Mouse (Mus musculus) heart, embryonic 14.5 days (tissue): Measurements from ENCODE around the gene Acsm2. TPM values are rescaled to one million over a fixed set of nuclear protein-coding genes. Genes with fewer than 3 reads are reported as not detected.

Source experiments
- ATAC-seq: fragments of 200-750 bp; cut with Nextera tagmentation; 2 replicates; pipeline ENCODE4 v1.8.0; 2017; ENCODE audit warnings: low read depth, moderate TSS enrichment; ENCODE audit not compliant: insufficient number of reproducible peaks, insufficient read depth, low FRiP score
- H3K27ac ChIP-seq, 2 experiments: fragments of 200-500 bp in 1 of 2; fragments of 300-500 bp in 1 of 2; sonication (generic) in 1 of 2; replicated peaks in 1 of 2; 2 replicates each; pipeline ENCODE4 v1.5.1; 2012 to 2014; ENCODE audit warnings: low read depth in 2 of 2, low read length in 2 of 2, control low read depth in 1 of 2, mild to moderate bottlenecking in 1 of 2, mixed read lengths in 1 of 2; ENCODE audit not compliant: control insufficient read depth in 1 of 2, insufficient read depth in 1 of 2
- H3K27me3 ChIP-seq: fragments of 300-500 bp; sonication (generic); 2 replicates; pipeline ENCODE4 v1.6.1; 2014; ENCODE audit warnings: mild to moderate bottlenecking, low read length, control low read depth; ENCODE audit not compliant: control insufficient read depth, insufficient read depth
- H3K36me3 ChIP-seq: fragments of 300-500 bp; sonication (generic); 2 replicates; pipeline ENCODE4 v1.6.1; 2014; ENCODE audit warnings: mild to moderate bottlenecking, control low read depth, low read length, mixed read lengths; ENCODE audit not compliant: control insufficient read depth, insufficient read depth
- H3K4me1 ChIP-seq, 2 experiments: fragments of 200-500 bp in 1 of 2; fragments of 300-500 bp in 1 of 2; sonication (generic) in 1 of 2; 2 replicates each; pipeline ENCODE4 v1.6.1; 2012 to 2014; ENCODE audit warnings: low read length in 2 of 2, control low read depth in 1 of 2, mixed read lengths in 1 of 2; ENCODE audit not compliant: control insufficient read depth in 2 of 2, insufficient read depth in 2 of 2
- H3K4me2 ChIP-seq: fragments of 300-500 bp; sonication (generic); 2 replicates; pipeline ENCODE4 v1.6.1; 2014; ENCODE audit warnings: mild to moderate bottlenecking, low read length
- H3K4me3 ChIP-seq, 2 experiments: fragments of 200-500 bp in 1 of 2; fragments of 300-500 bp in 1 of 2; sonication (generic) in 1 of 2; 2 replicates each; pipeline ENCODE4 v1.5.1; 2012 to 2014; ENCODE audit warnings: low read length in 2 of 2, mild to moderate bottlenecking in 2 of 2, control low read depth in 1 of 2, low read depth in 1 of 2, moderate library complexity in 1 of 2; ENCODE audit not compliant: control insufficient read depth in 1 of 2, insufficient read depth in 1 of 2
- H3K9ac ChIP-seq: fragments of 300-500 bp; sonication (generic); 2 replicates; pipeline ENCODE4 v1.6.1; 2014; ENCODE audit warnings: mild to moderate bottlenecking, low read length
- H3K9me3 ChIP-seq: fragments of 300-500 bp; sonication (generic); 2 replicates; pipeline ENCODE4 v1.6.1; 2016; ENCODE audit warnings: low read length, control low read depth; ENCODE audit not compliant: control insufficient read depth
- WGBS: fragments of 180-500 bp; shearing (Covaris S2); extraction: QIAGEN DNeasy Blood & Tissue Kit; methylation state at CpG from one replicate; pipeline ENCODE4 v1.1.7; 2014; 5-methylcytosine and 5-hydroxymethylcytosine counted together
- polyA plus RNA-seq: library from polyadenylated mRNA; unstranded; fragments of >200 nt; fragmentation: Nextera tagmentation; extraction: Ambion mirVana; gene quantifications from 2 replicates; pipeline ENCODE4 v1.2.1, GENCODE M21; 2014

The Acsm2 gene
- polyA plus RNA-seq, 1 experiment from 2014 or later = not detected

GRCm38 (mm10) chr7:119532924-119533323, 21.2 kb upstream of the Acsm2 start:
- Histone ChIP-seq H3K36me3 (no peaks in the 10 kb centered on the region), H3K27me3 (no peaks in the 10 kb centered on the region), H3K27ac (no peak overlapping the region), H3K9me3 (no peaks in the 10 kb centered on the region), H3K9ac (no peak overlapping the region), H3K4me1 (no peaks in the 10 kb centered on the region), H3K4me2 (no peak overlapping the region), H3K4me3 (no peak overlapping the region)
- 36% methylated on average over 1 of the region's 1 CpGs for WGBS
- ATAC-seq = no peak

GRCm38 (mm10) chr7:119534389-119534788, 19.8 kb upstream of the Acsm2 start:
- Histone ChIP-seq H3K9ac (no peak overlapping the region), H3K36me3 (no peaks in the 10 kb centered on the region), H3K27ac (no peak overlapping the region), H3K4me2 (no peak overlapping the region), H3K4me1 (no peaks in the 10 kb centered on the region), H3K4me3 (no peak overlapping the region), H3K27me3 (no peaks in the 10 kb centered on the region), H3K9me3 (no peaks in the 10 kb centered on the region)
- ATAC-seq = no peak
- WGBS = 59% methylated on average over 2 of the region's 2 CpGs

- H3K4me3 ChIP-seq = no peak overlapping the region
- 65% methylated on average over 2 of the region's 2 CpGs for WGBS
- H3K9ac ChIP-seq = no peak overlapping the region
- no peak overlapping the region for H3K27ac ChIP-seq
- H3K27me3 ChIP-seq = no peaks in the 10 kb centered on the region
- H3K9me3 ChIP-seq = no peaks in the 10 kb centered on the region
- no peaks in the 10 kb centered on the region for H3K4me1 ChIP-seq
- no peaks in the 10 kb centered on the region for H3K36me3 ChIP-seq
- no peak for ATAC-seq
- H3K4me2 ChIP-seq = no peak overlapping the region
Measured at GRCm38 (mm10) chr7:119542445-119542844, 11.7 kb upstream of the Acsm2 start.

- H3K36me3 ChIP-seq = no peaks in the 10 kb centered on the region
- H3K27me3 ChIP-seq = no peaks in the 10 kb centered on the region
- no peak for ATAC-seq
- no peak overlapping the region for H3K4me2 ChIP-seq
- H3K4me3 ChIP-seq = no peak overlapping the region
- no peak overlapping the region for H3K9ac ChIP-seq
- no peak overlapping the region for H3K27ac ChIP-seq
- H3K9me3 ChIP-seq = no peaks in the 10 kb centered on the region
- no peaks in the 10 kb centered on the region for H3K4me1 ChIP-seq
Measured at GRCm38 (mm10) chr7:119545572-119545971, 8.6 kb upstream of the Acsm2 start.

- 75% methylated on average over 3 of the region's 3 CpGs for WGBS
- ATAC-seq = no peak
- H3K27me3 ChIP-seq = no peaks in the 10 kb centered on the region
- H3K4me3 ChIP-seq = no peak overlapping the region
- no peak overlapping the region for H3K9ac ChIP-seq
- H3K9me3 ChIP-seq = no peaks in the 10 kb centered on the region
- no peaks in the 10 kb centered on the region for H3K36me3 ChIP-seq
- H3K4me1 ChIP-seq = no peaks in the 10 kb centered on the region
- no peak overlapping the region for H3K4me2 ChIP-seq
- no peak overlapping the region for H3K27ac ChIP-seq
Measured at GRCm38 (mm10) chr7:119550471-119551222, 3.5 kb upstream of the Acsm2 start.

- Histone ChIP-seq H3K4me3 (no peak overlapping the region), H3K4me1 (no peaks in the 10 kb centered on the region), H3K36me3 (no peaks in the 10 kb centered on the region), H3K27me3 (no peaks in the 10 kb centered on the region), H3K9ac (no peak overlapping the region), H3K9me3 (no peaks in the 10 kb centered on the region), H3K27ac (no peak overlapping the region), H3K4me2 (no peak overlapping the region)
- ATAC-seq = no peak
- WGBS = 73% methylated on average over 3 of the region's 3 CpGs
Measured at GRCm38 (mm10) chr7:119559789-119560451, 5.8 kb downstream of the Acsm2 start.

GRCm38 (mm10) chr7:119560452-119560835, 6.3 kb downstream of the Acsm2 start:
- Histone ChIP-seq H3K9me3 (no peaks in the 10 kb centered on the region), H3K4me1 (no peaks in the 10 kb centered on the region), H3K4me2 (no peak overlapping the region), H3K4me3 (no peak overlapping the region), H3K9ac (no peak overlapping the region), H3K27me3 (no peaks in the 10 kb centered on the region), H3K27ac (no peak overlapping the region), H3K36me3 (no peaks in the 10 kb centered on the region)
- ATAC-seq = no peak
- WGBS = 82% methylated on average over 3 of the region's 3 CpGs

GRCm38 (mm10) chr7:119561441-119561840, 7.3 kb downstream of the Acsm2 start:
- Histone ChIP-seq H3K9me3 (no peaks in the 10 kb centered on the region), H3K4me2 (no peak overlapping the region), H3K4me3 (no peak overlapping the region), H3K4me1 (no peaks in the 10 kb centered on the region), H3K27me3 (no peaks in the 10 kb centered on the region), H3K9ac (no peak overlapping the region), H3K27ac (no peak overlapping the region), H3K36me3 (no peaks in the 10 kb centered on the region)
- WGBS = 48% methylated on average over 4 of the region's 4 CpGs
- ATAC-seq = no peak
